Mouse (Mus musculus): ENCODE measurements around the gene Gm40193. TPM values are rescaled to one million over a fixed set of nuclear protein-coding genes. Genes with fewer than 3 reads are reported as not detected.

Gm40193 gene
- polyA plus RNA-seq, 1 experiment from 2014 or later: 1.1 TPM

DNA sequence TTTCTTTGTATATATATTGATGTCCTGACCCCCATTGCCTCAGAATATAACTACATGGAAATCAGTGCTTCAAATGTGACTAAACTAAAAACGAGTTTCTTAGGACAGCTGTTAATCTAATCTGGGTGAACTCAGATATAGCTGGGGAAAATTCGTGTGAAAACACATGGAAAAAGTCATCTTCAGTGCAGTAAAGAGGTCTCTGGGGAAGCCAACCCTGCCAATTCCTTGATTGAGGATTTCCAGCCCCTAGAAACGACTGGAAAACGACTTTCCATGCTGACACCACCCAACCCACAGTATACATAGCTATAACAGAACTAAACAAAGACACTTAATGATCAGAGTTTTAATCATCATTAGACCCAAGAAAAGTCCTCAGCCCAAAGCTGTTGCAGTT is 44.9 kb downstream of the Gm40193 start:
- DNase-seq (ENCODE audit: low spot score): peak; percentile 10
- Histone ChIP-seq H3K27ac (replicated peaks; ENCODE audit: low read depth, low read length) (no peak overlapping the region), H3K4me3 (ENCODE audit: low read depth, low read length) (no peak overlapping the region), H3K36me3 (ENCODE audit: control insufficient read depth, insufficient read depth, low read length) (no peaks in the 10 kb centered on the region), H3K9ac (ENCODE audit: low read depth, low read length) (no peak overlapping the region), H3K4me2 (ENCODE audit: low read depth, low read length) (no peak overlapping the region), H3K4me1 (ENCODE audit: control insufficient read depth, insufficient read depth, low read length) (no peaks in the 10 kb centered on the region), H3K27me3 (replicated peaks; ENCODE audit: control insufficient read depth, insufficient read depth, low read length) (no peaks in the 10 kb centered on the region), H3K9me3 (ENCODE audit: control insufficient read depth, low read length) (peaks cover 4% of the 10 kb centered on the region; the same call in 1 of the 2 replicates)
- ATAC-seq (ENCODE audit: low read depth): no peak
- 30% methylated on average over 4 of the region's 4 CpGs for WGBS

DNA sequence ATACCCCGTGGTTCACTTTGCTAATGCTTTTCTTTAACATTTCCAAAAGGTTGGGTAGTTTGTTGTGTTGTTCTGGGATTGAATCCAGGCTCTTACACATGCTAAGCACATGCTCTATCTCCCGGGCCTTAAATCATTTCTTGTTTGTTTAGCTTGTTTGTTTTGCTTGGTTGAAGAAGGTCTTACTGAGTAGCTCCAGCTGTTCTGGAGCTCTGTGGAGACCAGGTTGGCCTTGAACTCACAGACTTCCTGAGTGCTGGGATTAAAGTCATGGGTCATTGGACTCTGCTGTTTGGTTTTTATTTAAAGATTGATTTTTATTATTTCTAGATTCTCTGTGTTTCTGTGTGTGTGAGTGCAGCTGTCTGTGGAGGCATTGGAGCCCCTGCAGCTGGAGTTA is 47.2 kb downstream of the Gm40193 start:
- Histone ChIP-seq H3K27ac (replicated peaks; ENCODE audit: low read depth, low read length) (no peak overlapping the region), H3K4me2 (ENCODE audit: low read depth, low read length) (no peak overlapping the region), H3K4me3 (ENCODE audit: low read depth, low read length) (no peak overlapping the region), H3K9me3 (ENCODE audit: control insufficient read depth, low read length) (no peaks in the 10 kb centered on the region), H3K27me3 (replicated peaks; ENCODE audit: control insufficient read depth, insufficient read depth, low read length) (no peaks in the 10 kb centered on the region), H3K4me1 (ENCODE audit: control insufficient read depth, insufficient read depth, low read length) (no peaks in the 10 kb centered on the region), H3K9ac (ENCODE audit: low read depth, low read length) (no peak overlapping the region), H3K36me3 (ENCODE audit: control insufficient read depth, insufficient read depth, low read length) (no peaks in the 10 kb centered on the region)
- DNase-seq (ENCODE audit: low spot score): no peak
- no peak for ATAC-seq (ENCODE audit: low read depth)
- 49% methylated on average over 2 of the region's 2 CpGs for WGBS

Other genes starting within 250 kb of the Gm40193 start
- 1.9 and 2.1 TPM in 2 replicates for gene Alox12e, start 210.3 kb downstream of the Gm40193 start, polyA plus RNA-seq (2014; fragmentation: Nextera tagmentation; extraction: Ambion mirVana)
- 1.1 and 2.2 TPM in 2 replicates for gene Alox15, start 180.9 kb downstream of the Gm40193 start, polyA plus RNA-seq (2014; fragmentation: Nextera tagmentation; extraction: Ambion mirVana)
- gene Pelp1, start 122.9 kb downstream of the Gm40193 start, polyA plus RNA-seq (2014; fragmentation: Nextera tagmentation; extraction: Ambion mirVana): 29.8 and 36.2 TPM in 2 replicates
- 19.0 and 24.1 TPM in 2 replicates for gene Arrb2, start 100.3 kb downstream of the Gm40193 start, polyA plus RNA-seq (2014; fragmentation: Nextera tagmentation; extraction: Ambion mirVana)
- gene Med11, start 81.0 kb downstream of the Gm40193 start, polyA plus RNA-seq (2014; fragmentation: Nextera tagmentation; extraction: Ambion mirVana): 37.0 and 40.6 TPM in 2 replicates
- gene Zmynd15, start 73.5 kb downstream of the Gm40193 start, polyA plus RNA-seq (2014; fragmentation: Nextera tagmentation; extraction: Ambion mirVana): 0.31 and 0.85 TPM in 2 replicates
- 5.7 and 6.0 TPM in 2 replicates for gene Cxcl16, start 73.0 kb downstream of the Gm40193 start, polyA plus RNA-seq (2014; fragmentation: Nextera tagmentation; extraction: Ambion mirVana)
- 0.52 TPM in 1 of 2 replicates, not detected in the other for gene Tm4sf5, start 27.7 kb downstream of the Gm40193 start, polyA plus RNA-seq (2014; fragmentation: Nextera tagmentation; extraction: Ambion mirVana)
- 0.54 and 0.98 TPM in 2 replicates for gene Vmo1, start 18.3 kb downstream of the Gm40193 start, polyA plus RNA-seq (2014; fragmentation: Nextera tagmentation; extraction: Ambion mirVana)
- gene Gltpd2, start 13.7 kb downstream of the Gm40193 start, polyA plus RNA-seq (2014; fragmentation: Nextera tagmentation; extraction: Ambion mirVana): 0.53 and 0.84 TPM in 2 replicates
- 706 and 727 TPM in 2 replicates for gene Psmb6, start 7.6 kb downstream of the Gm40193 start, polyA plus RNA-seq (2014; fragmentation: Nextera tagmentation; extraction: Ambion mirVana)
- 9.2 and 9.5 TPM in 2 replicates for gene Pld2, start 7.1 kb upstream of the Gm40193 start, polyA plus RNA-seq (2014; fragmentation: Nextera tagmentation; extraction: Ambion mirVana)
- gene Mink1, start 29.9 kb upstream of the Gm40193 start, polyA plus RNA-seq (2014; fragmentation: Nextera tagmentation; extraction: Ambion mirVana): 17.2 and 18.3 TPM in 2 replicates
- not detected in 2 replicates for gene 4930544D05Rik, start 82.9 kb upstream of the Gm40193 start, polyA plus RNA-seq (2014; fragmentation: Nextera tagmentation; extraction: Ambion mirVana)
- 0.51 and 0.58 TPM in 2 replicates for gene Chrne, start 86.3 kb upstream of the Gm40193 start, polyA plus RNA-seq (2014; fragmentation: Nextera tagmentation; extraction: Ambion mirVana)
- gene Gp1ba, start 106.2 kb upstream of the Gm40193 start, polyA plus RNA-seq (2014; fragmentation: Nextera tagmentation; extraction: Ambion mirVana): 0.38 and 0.60 TPM in 2 replicates
- gene Rnf167, start 114.3 kb upstream of the Gm40193 start, polyA plus RNA-seq (2014; fragmentation: Nextera tagmentation; extraction: Ambion mirVana): 100 and 105 TPM in 2 replicates
- gene Slc25a11, start 114.5 kb upstream of the Gm40193 start, polyA plus RNA-seq (2014; fragmentation: Nextera tagmentation; extraction: Ambion mirVana): 147 and 165 TPM in 2 replicates
- 1,605 and 1,712 TPM in 2 replicates for gene Pfn1, start 121.7 kb upstream of the Gm40193 start, polyA plus RNA-seq (2014; fragmentation: Nextera tagmentation; extraction: Ambion mirVana)
- gene Eno3, start 124.3 kb upstream of the Gm40193 start, polyA plus RNA-seq (2014; fragmentation: Nextera tagmentation; extraction: Ambion mirVana): 165 and 289 TPM in 2 replicates
- gene Spag7, start 136.5 kb upstream of the Gm40193 start, polyA plus RNA-seq (2014; fragmentation: Nextera tagmentation; extraction: Ambion mirVana): 88.9 and 97.1 TPM in 2 replicates
- 12.6 and 12.8 TPM in 2 replicates for gene Camta2, start 155.2 kb upstream of the Gm40193 start, polyA plus RNA-seq (2014; fragmentation: Nextera tagmentation; extraction: Ambion mirVana)
- 1.1 TPM in 2 replicates for gene Inca1, start 167.2 kb upstream of the Gm40193 start, polyA plus RNA-seq (2014; fragmentation: Nextera tagmentation; extraction: Ambion mirVana)
- 14.4 and 14.8 TPM in 2 replicates for gene Kif1c, start 167.6 kb upstream of the Gm40193 start, polyA plus RNA-seq (2014; fragmentation: Nextera tagmentation; extraction: Ambion mirVana)
- gene Zfp3, start 231.3 kb upstream of the Gm40193 start, polyA plus RNA-seq (2014; fragmentation: Nextera tagmentation; extraction: Ambion mirVana): 7.0 and 7.3 TPM in 2 replicates